Mouse (Mus musculus) retina, embryonic 14.5 days (tissue): ENCODE measurements at regions not wholly inside any gene's neighbourhood (a gene's known extent, or its start where the extent isn't known, plus 50 kb on each side); places are given as distances from the start of the nearest gene placed in this dataset.

Experiments
- DNase-seq: peaks from one replicate; pipeline ENCODE4 v3.0.0-alpha.2; 2015; ENCODE audit warnings: low spot score

DNA sequence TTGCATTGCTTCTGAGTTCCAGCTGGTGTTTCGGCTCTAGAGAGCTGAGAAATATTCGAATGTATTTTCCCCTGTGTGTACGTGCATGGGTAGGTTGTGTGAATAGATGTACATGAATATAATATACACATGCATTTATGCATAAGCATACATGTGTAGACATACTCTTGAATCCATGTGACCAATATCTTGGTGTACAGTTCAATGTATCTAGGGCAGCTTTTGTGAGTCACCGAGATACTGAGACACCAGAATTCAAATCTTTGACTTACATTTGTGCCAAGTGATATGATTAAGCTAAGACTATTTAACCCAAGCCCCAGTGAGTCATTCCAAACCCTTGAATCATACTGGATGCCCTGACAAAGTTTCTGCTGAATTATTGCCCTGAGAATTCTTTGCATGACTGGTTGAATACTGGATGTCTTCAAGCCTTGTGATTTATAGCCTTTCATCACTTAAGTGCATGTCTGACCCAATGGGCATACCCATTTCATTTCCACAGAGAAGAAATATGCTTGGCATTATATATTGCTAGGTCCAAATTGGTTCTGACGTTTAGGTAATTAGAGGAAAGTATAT lies 103.3 kb upstream of the Tsc22d2 start:
- no peak for DNase-seq

GRCm38 (mm10) chr3:58312623-58313022 lies 101.9 kb upstream of the Tsc22d2 start:
- no peak for DNase-seq

- DNase-seq, result no peak
These were observed 99.3 kb upstream of the Tsc22d2 start for GRCm38 (mm10) chr3:58315236-58315635.

GRCm38 (mm10) chr3:58317240-58317639 lies 97.3 kb upstream of the Tsc22d2 start:
- no peak for DNase-seq

- no peak for DNase-seq
These were observed 95.8 kb upstream of the Tsc22d2 start for GRCm38 (mm10) chr3:58318756-58319155.

DNA sequence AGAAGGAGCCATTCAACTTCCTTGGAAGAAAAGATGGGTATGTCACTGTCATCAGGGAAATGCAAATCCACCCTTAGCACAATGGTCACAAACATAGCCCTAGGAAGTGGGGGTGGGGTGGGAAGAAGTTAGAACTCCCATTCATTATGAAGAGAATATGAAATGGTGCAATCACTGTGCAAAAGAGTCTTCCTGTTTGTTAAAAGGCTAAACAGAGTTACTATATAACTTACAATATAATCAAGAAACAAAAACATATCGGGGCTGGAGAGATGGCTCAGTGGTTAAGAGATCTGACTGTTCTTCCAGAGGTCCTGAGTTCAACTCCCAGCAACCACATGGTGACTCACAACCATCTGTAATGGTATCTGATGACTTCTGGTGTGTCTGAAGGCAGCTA lies 95.1 kb upstream of the Tsc22d2 start:
- no peak for DNase-seq

- no peak for DNase-seq
These were observed 93.7 kb upstream of the Tsc22d2 start for GRCm38 (mm10) chr3:58320812-58321211.

DNA sequence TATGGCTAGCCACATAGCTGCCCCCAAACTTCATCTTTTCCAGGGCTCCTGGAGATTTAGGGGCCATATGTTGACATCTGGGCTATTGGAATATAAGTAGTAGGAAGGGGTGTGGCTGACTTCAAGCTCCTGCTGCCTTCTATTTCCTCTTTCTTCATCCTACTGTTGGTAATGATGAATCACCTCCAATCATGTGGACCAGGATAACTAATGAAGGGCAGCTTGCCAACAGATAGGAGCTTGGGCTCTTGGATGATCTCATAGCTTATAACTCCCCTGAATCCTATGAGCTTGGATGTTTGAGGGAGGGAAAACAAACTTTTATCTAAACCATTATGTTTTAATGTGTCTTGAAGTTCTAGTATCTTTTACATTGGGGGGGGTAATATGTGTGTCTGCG lies 92.2 kb upstream of the Tsc22d2 start:
- no peak for DNase-seq

DNA sequence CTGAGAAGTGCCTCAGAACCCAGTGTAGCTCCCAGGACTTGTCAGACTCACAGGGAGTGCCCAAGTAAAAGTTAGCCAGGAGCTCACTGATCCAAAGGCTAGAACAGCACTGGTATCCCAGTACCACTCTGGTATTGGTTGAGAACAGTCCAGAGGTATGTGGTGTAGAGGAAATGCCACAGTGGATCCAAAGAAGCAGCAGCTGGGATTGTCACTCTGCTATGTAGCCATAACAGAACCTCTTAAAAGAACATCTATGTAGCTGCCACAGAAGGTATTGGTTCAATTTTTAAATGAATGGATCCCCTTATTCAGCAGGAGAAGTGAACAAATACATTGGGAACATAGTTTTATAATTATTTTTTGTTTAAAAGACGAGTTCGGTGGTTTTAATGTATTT lies 86.8 kb upstream of the Tsc22d2 start:
- DNase-seq, result no peak

DNA sequence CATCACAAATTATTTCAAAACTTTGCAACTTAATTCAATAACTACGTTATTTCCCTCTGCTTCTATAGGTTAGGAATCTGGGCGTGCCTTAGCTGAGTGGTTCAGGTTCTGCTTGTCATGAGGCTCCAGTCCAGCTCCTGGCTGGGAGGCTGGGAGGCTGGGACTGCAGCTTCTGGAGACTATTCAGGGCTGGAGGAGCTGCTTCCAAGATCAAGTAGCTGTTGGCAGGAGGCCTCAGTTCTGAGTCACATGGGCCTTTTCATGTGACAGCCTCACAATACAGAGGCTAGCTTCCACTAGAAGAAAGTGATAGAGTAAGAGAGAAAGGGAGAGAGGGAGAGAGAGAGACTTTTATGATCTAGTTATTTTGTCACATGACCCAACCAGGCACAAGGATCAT lies 84.3 kb upstream of the Tsc22d2 start:
- DNase-seq, result no peak

DNA sequence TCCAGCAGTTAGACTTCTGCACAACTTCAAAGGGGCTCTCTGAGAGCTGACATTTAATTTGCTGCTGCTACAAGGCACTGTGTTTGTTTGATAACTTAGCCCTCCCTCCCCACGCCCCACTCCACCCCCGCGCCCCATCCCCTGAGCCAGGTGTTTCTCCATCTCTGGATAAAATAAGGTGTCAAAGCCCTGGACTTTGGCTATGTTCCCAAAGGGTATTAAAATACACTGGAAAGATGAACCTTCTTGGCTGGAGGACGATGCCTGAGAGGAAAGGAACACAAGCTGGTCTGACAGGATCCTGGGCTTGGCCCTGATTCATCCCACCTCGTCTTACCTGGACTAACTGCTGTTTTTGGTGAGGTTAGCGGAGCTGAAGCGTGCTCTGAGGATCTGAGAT lies 80.5 kb upstream of the Tsc22d2 start:
- DNase-seq, result no peak

- no peak for DNase-seq
These were observed 79.2 kb upstream of the Tsc22d2 start for GRCm38 (mm10) chr3:58335277-58335676.

- no peak for DNase-seq
These were observed 78.4 kb upstream of the Tsc22d2 start for GRCm38 (mm10) chr3:58336135-58336534.

DNA sequence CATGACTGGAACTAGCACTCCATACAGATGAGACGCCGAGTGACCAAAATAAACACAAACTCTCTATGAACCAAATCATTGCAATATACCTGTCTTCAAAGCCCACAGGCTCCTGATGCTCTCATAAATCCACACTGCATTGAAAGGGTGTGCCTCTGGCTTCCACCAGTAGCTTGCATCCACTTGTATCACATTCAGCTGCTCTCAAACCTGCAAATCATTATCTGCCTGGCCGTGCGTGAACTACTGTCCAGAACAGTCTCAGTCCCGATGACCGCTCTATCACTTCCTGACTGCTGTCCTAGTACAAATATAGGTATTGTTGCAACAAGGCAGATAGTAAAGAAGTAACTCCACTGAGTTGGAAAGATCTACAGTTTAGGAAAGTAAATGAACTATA lies 77.9 kb upstream of the Tsc22d2 start:
- DNase-seq, result no peak

- DNase-seq, result no peak
These were observed 75.5 kb upstream of the Tsc22d2 start for GRCm38 (mm10) chr3:58338976-58339375.

DNA sequence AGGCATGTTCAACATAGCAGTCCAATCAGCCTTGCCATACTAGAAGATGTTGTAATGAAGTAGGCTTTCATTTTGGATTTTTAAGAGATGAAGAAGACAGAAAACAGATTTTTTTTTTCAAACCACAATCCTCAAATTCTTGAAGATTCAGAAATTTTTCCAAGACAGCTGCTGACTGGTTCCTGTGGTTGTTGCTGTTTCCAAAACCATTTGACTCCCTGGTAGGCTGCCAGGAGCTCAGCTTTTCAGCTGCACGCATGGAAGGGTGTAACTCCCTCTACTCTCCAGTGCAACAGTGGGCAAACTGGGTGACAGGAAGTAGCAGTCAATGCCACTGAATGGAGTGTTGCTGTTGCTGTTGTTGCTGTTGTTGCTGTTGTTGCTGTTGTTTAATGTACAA lies 72.4 kb upstream of the Tsc22d2 start:
- no peak for DNase-seq

DNA sequence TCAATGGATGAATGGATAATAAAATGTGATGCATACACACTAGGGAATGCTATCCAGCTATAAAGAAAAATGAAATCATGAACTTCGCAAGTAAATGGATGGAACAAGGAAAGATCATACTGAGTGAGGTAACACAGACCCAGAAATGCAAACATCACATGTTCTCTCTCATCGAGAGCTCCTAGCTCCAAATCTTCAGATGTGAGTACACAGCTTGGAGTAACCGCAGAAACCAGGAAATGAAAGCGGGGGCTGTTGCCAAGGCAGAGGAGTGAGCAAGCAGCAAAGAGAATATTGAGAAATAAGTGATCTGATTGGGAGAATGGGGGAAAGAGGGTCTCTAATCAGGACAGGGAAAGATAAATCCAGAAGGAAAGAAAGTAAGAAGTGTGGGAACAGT lies 52.0 kb upstream of the Tsc22d2 start:
- no peak for DNase-seq

DNA sequence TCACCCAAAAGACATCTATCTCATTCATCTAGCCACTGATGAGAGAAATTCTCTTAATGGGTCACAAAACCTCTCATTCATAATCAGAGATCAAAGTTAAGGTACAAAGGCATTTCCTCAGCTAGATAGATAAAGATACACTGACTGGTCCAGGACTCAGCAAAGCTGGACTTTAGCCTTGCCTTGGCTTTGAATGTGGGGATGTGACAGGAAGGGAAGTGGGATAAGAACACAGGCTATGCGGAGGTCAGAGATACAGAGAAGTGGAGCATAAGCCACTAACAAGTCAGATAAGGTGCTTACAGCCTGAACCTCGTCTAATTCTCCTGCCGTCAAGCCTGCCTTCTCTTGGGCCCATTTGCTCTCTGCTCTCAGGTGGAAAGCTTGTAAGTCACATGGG lies 50.0 kb upstream of the Tsc22d2 start:
- DNase-seq, result no peak
